27 mouse cellular contexts compared by ENCODE assay signal in the genomic region with DNA sequence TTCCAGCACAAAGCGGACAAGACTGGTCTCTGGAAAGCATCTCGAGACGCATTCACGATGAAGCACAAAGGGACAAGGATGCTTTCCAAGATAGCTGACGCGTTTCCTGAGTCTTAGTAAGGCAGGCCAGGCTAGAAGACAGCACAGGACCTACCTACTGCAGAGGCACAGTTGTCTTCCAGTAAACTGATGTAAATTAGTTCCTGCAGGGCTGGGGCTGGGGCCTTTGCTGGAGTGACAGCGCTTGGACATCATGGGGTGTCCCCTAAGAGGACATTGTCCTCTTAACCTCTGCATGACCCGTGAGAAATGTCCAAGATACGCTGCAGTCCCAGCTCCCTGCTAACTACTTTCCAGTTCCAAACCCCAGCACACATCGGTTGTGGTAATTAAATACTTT.
A peak's percentile ranks its signal among the peaks of the same experiment; 100 is the strongest.
DNase-seq lines count a peak whose midpoint lies in the region; ATAC-seq and TF ChIP-seq lines count a peak whose summit lies in the region.
"Had no signal": no experiment of that assay in that cellular context is flagged by ENCODE, and none has a peak within 500 bp of the region (broad histone marks: within the 10 kb centered on the region; RNA-seq: fewer than 3 reads in every experiment).

No protein-coding gene starts in this region.

- 50% methylated on average over 10 of the region's 10 CpGs for WGBS in heart, adult 2 months
- WGBS in kidney, embryonic 15.5 days = 65% methylated on average over 10 of the region's 10 CpGs

- H3K27me3 ChIP-seq in heart, adult 2 months (ENCODE audit: control insufficient read depth, insufficient read depth, low read length) = no peaks in the 10 kb centered on the region
- H3K27me3 ChIP-seq in kidney, embryonic 15.5 days = no peaks in the 10 kb centered on the region
- H3K27me3 ChIP-seq: embryonic facial prominence, embryonic 15.5 days; heart, embryonic 13.5 days; hindbrain, embryonic 15.5 days; intestine, embryonic 15.5 days; limb, embryonic 13.5 days; liver, embryonic 13.5 days; midbrain, embryonic 15.5 days; neural tube, embryonic 12.5 days had no signal

- no peak overlapping the region for H3K9ac ChIP-seq in heart, adult 2 months (ENCODE audit: low read depth, low read length)
- no peak overlapping the region for H3K9ac ChIP-seq in kidney, embryonic 15.5 days
- H3K9ac ChIP-seq: embryonic facial prominence, embryonic 15.5 days; heart, embryonic 13.5 days; hindbrain, embryonic 15.5 days; intestine, embryonic 15.5 days; limb, embryonic 13.5 days; liver, embryonic 13.5 days; midbrain, embryonic 15.5 days; neural tube, embryonic 12.5 days had no signal

- no peak overlapping the region for H3K27ac ChIP-seq in heart, adult 2 months
- H3K27ac ChIP-seq in kidney, embryonic 15.5 days = 0 out of 2 replicates have a peak overlapping the region, but pooled peaks have one; percentile 46
- H3K27ac ChIP-seq: embryonic facial prominence, embryonic 15.5 days; gastrocnemius, adult 2 months; heart, embryonic 13.5 days; hindbrain, embryonic 15.5 days; intestine, embryonic 15.5 days; limb, embryonic 13.5 days; liver, embryonic 13.5 days; midbrain, embryonic 15.5 days; neural tube, embryonic 12.5 days had no signal

- no peak for TF ChIP-seq EP300 in heart, adult 2 months (IDR thresholded peaks at IDR 0.05; ENCODE audit: insufficient read depth, low read depth, low read length)

- H3K79me2 ChIP-seq in heart, adult 2 months (replicated peaks; ENCODE audit: control insufficient read depth, insufficient read depth, low read length) = no peaks in the 10 kb centered on the region

- no peak overlapping the region for H3K4me2 ChIP-seq in kidney, embryonic 15.5 days
- H3K4me2 ChIP-seq: embryonic facial prominence, embryonic 15.5 days; heart, embryonic 13.5 days; hindbrain, embryonic 15.5 days; intestine, embryonic 15.5 days; limb, embryonic 13.5 days; liver, embryonic 13.5 days; midbrain, embryonic 15.5 days; neural tube, embryonic 12.5 days had no signal

- no peak for TF ChIP-seq POLR2A in heart, adult 2 months (IDR thresholded peaks at IDR 0.05; ENCODE audit: insufficient read depth, low read depth, low read length)

- DNase-seq in heart, adult 11 months = peak; percentile 76
- no peak for DNase-seq in heart, adult 2 months
- DNase-seq in kidney, postnatal 14 days = no peak
- peak; percentile 42 for DNase-seq in embryo, embryonic 10 days (ENCODE audit: low spot score)
- DNase-seq in retina, postnatal 1 day = peak; percentile 48
- DNase-seq: adrenal gland, adult 2 months; cerebellum, adult 11 months; cerebellum, adult 9-11 months; gastrocnemius, adult 2 months; kidney, postnatal 10 days; layer of hippocampus, postnatal 36 days; liver, embryonic 13.5 days; lung, adult 2 months; lung, postnatal 14 days; right cerebral cortex, adult 18-20 months; thymus, adult 2 months; thymus, postnatal 4 days had no signal

- no peaks in the 10 kb centered on the region for H3K36me3 ChIP-seq in heart, adult 2 months (ENCODE audit: control insufficient read depth, insufficient read depth, low read length)
- H3K36me3 ChIP-seq in kidney, embryonic 15.5 days = peaks cover 56% of the 10 kb centered on the region
- H3K36me3 ChIP-seq: intestine, embryonic 15.5 days had no signal

- no peak for TF ChIP-seq CTCF in heart, adult 2 months (IDR thresholded peaks at IDR 0.05)

- no peak overlapping the region for H3K4me3 ChIP-seq in heart, adult 2 months
- H3K4me3 ChIP-seq in kidney, embryonic 15.5 days (replicated peaks) = no peak overlapping the region
- H3K4me3 ChIP-seq: embryonic facial prominence, embryonic 15.5 days; gastrocnemius, adult 2 months; heart, embryonic 13.5 days; hindbrain, embryonic 15.5 days; intestine, embryonic 15.5 days; limb, embryonic 13.5 days; liver, embryonic 13.5 days; midbrain, embryonic 15.5 days; neural tube, embryonic 12.5 days had no signal

- H3K9me3 ChIP-seq in kidney, embryonic 15.5 days (replicated peaks) = no peaks in the 10 kb centered on the region
- H3K9me3 ChIP-seq: embryonic facial prominence, embryonic 15.5 days; heart, embryonic 13.5 days; hindbrain, embryonic 15.5 days; intestine, embryonic 15.5 days; limb, embryonic 13.5 days; liver, embryonic 13.5 days; midbrain, embryonic 15.5 days; neural tube, embryonic 12.5 days had no signal

- intact Hi-C loops in heart, adult 2 months (cut with DNase I) = loop anchor here (5.0 kb wide), 1 partner anchor 152 kb away; no protein-coding TSS in a partner anchor

- ATAC-seq in kidney, embryonic 15.5 days (replicated peaks; ENCODE audit: low FRiP score) = no peak
- ATAC-seq in activated CD4-positive, CD25-positive, alpha-beta regulatory T cell, adult 4 months = no peak
- ATAC-seq: forebrain, embryonic 14.5 days; intestine, embryonic 15.5 days; midbrain, embryonic 15.5 days had no signal

- no peaks in the 10 kb centered on the region for H3K4me1 ChIP-seq in heart, adult 2 months (ENCODE audit: control insufficient read depth, insufficient read depth, low read length)
- no peaks in the 10 kb centered on the region for H3K4me1 ChIP-seq in kidney, embryonic 15.5 days
- H3K4me1 ChIP-seq: embryonic facial prominence, embryonic 15.5 days; heart, embryonic 13.5 days; hindbrain, embryonic 15.5 days; intestine, embryonic 15.5 days; limb, embryonic 13.5 days; liver, embryonic 13.5 days; midbrain, embryonic 15.5 days had no signal

Comparison
In these comparisons a context has a peak if more than half of its experiments do, and no peak if none do; other contexts are left out.
1. DNase-seq: peak in heart, adult 11 months (single experiment), embryo, embryonic 10 days (single experiment) and retina, postnatal 1 day (single experiment); none in heart, adult 2 months (0 of 2) and kidney, postnatal 14 days (single experiment).